7 mouse cellular contexts compared by ENCODE assay signal in the genomic region with DNA sequence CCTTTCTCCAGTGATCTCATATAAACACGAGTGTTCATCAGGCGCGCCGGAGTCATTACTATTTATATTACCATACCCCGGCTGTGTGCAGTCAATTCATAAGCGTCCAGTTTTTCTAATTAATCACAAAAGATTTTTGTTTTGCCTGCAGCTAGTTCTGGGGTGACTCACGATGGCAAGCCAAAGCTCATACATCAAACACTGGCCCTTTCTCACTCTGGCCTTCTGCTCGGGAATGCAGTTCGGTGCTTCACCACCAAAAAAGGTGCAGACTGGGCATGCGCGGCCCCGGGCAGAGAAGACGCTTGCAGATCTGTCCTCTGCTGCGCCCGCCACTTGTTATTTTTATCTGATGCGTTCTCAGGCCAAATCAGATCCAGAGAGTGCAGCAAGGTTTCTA.
DNase-seq lines count a peak whose midpoint lies in the region; ATAC-seq and TF ChIP-seq lines count a peak whose summit lies in the region.

No protein-coding gene starts in this region.

- H3K27ac ChIP-seq in heart, embryonic 12.5 days (ENCODE audit: poor library complexity, severe bottlenecking) = no peak overlapping the region
- no peak overlapping the region for H3K27ac ChIP-seq in limb, embryonic 14.5 days (replicated peaks; ENCODE audit: low read depth, low read length)

- H3K36me3 ChIP-seq in heart, embryonic 12.5 days = no peaks in the 10 kb centered on the region
- no peaks in the 10 kb centered on the region for H3K36me3 ChIP-seq in limb, embryonic 14.5 days (ENCODE audit: control insufficient read depth, insufficient read depth, low read length)

- ATAC-seq in heart, embryonic 12.5 days (ENCODE audit: insufficient number of reproducible peaks, low FRiP score) = no peak
- ATAC-seq in limb, embryonic 14.5 days (ENCODE audit: low FRiP score, low read depth) = no peak

- H3K4me1 ChIP-seq in heart, embryonic 12.5 days (replicated peaks) = 0 out of 2 replicates have a peak, but pooled peaks cover 16% of the 10 kb centered on the region
- 0 out of 2 replicates have a peak, but pooled peaks cover 4% of the 10 kb centered on the region for H3K4me1 ChIP-seq in limb, embryonic 14.5 days (ENCODE audit: control insufficient read depth, insufficient read depth, low read length)

- 0 out of 2 replicates have a peak overlapping the region, but pooled peaks have one; percentile 48 for H3K9ac ChIP-seq in heart, embryonic 12.5 days
- no peak overlapping the region for H3K9ac ChIP-seq in limb, embryonic 14.5 days (ENCODE audit: low read depth, low read length, severe bottlenecking)

- TF ChIP-seq POLR2A in limb, embryonic 14.5 days (IDR thresholded peaks at IDR 0.05; ENCODE audit: borderline replicate concordance, extremely low read depth, insufficient read depth, insufficient read length) = no peak

- DNase-seq in adrenal gland, postnatal 4 days (ENCODE audit: low spot score in 2 of 2) = peak; percentile 30 to 57
- peak; percentile 73 for DNase-seq in embryo, embryonic 10.5 days (ENCODE audit: low spot score)
- DNase-seq in kidney, postnatal 10 days = peak; percentile 76
- DNase-seq in limb, embryonic 14.5 days (ENCODE audit: low spot score) = peak; percentile 21
- DNase-seq in retina, embryonic 14.5 days (ENCODE audit: low spot score) = peak; percentile 80
- no peak for DNase-seq in thymus, adult 18-20 months

- peak overlapping the region; percentile 59 for H3K4me2 ChIP-seq in heart, embryonic 12.5 days
- H3K4me2 ChIP-seq in limb, embryonic 14.5 days (replicated peaks; ENCODE audit: low read depth, low read length, severe bottlenecking) = peak overlapping the region; percentile 7; the same call in 1 of the 2 replicates

- H3K4me3 ChIP-seq in heart, embryonic 12.5 days = peak overlapping the region; percentile 23
- H3K4me3 ChIP-seq in limb, embryonic 14.5 days (replicated peaks; ENCODE audit: low read length) = no peak overlapping the region

- WGBS in heart, embryonic 12.5 days = 44% methylated on average over 16 of the region's 16 CpGs
- WGBS in limb, embryonic 14.5 days = 42% methylated on average over 16 of the region's 16 CpGs

- H3K9me3 ChIP-seq in heart, embryonic 12.5 days (replicated peaks) = no peaks in the 10 kb centered on the region
- no peaks in the 10 kb centered on the region for H3K9me3 ChIP-seq in limb, embryonic 14.5 days (ENCODE audit: control insufficient read depth, low read length)

- H3K27me3 ChIP-seq in heart, embryonic 12.5 days (replicated peaks) = 0 out of 2 replicates have a peak, but pooled peaks cover 3% of the 10 kb centered on the region
- H3K27me3 ChIP-seq in limb, embryonic 14.5 days (ENCODE audit: control insufficient read depth, insufficient read depth, low read length) = no peaks in the 10 kb centered on the region

Comparison
In these comparisons a context has a peak if more than half of its experiments do, and no peak if none do; other contexts are left out.
1. DNase-seq: peak in adrenal gland, postnatal 4 days (2 of 2), embryo, embryonic 10.5 days (single experiment), kidney, postnatal 10 days (single experiment), limb, embryonic 14.5 days (single experiment) and retina, embryonic 14.5 days (single experiment); none in thymus, adult 18-20 months (0 of 2).